Mouse (Mus musculus): ENCODE data around the gene Ifi205. TPM values are rescaled to one million over a fixed set of nuclear protein-coding genes. Genes with fewer than 3 reads are reported as not detected.

The Ifi205 gene
- total RNA-seq, 2 experiments from 2014 or later = 0.68 to 0.70 TPM

- DNase-seq (ENCODE audit: low spot score in 2 of 2) = no peak
These were observed 54.0 kb downstream of the Ifi205 start for GRCm38 (mm10) chr1:173977622-173978021.

- no peak for DNase-seq (ENCODE audit: low spot score in 2 of 2)
These were observed 58.5 kb downstream of the Ifi205 start for GRCm38 (mm10) chr1:173973111-173973510.

Other genes with a start within 250 kb of the Ifi205 start
- gene Ifi211, start 118.8 kb downstream of the Ifi205 start, total RNA-seq (2021) = under 1 TPM; 0.65 to 0.87 TPM
- gene Mndal, start 89.3 kb downstream of the Ifi205 start, total RNA-seq (2021) = 10 to 100 TPM in 1 of 2 experiments, 1 to 10 TPM in 1; 8.4 to 10.1 TPM
- gene Ifi203, start 89.1 kb downstream of the Ifi205 start, total RNA-seq (2021) = 1 to 10 TPM; 6.4 to 6.5 TPM
- not detected for gene Ifi202b, start 49.1 kb downstream of the Ifi205 start, total RNA-seq (2021)
- not detected for gene Olfr433, start 8.9 kb upstream of the Ifi205 start, total RNA-seq (2021)
- not detected for gene Olfr432, start 17.4 kb upstream of the Ifi205 start, total RNA-seq (2021)
- not detected for gene Olfr430, start 34.8 kb upstream of the Ifi205 start, total RNA-seq (2021)
- gene Olfr429, start 52.5 kb upstream of the Ifi205 start, total RNA-seq (2021) = not detected
- not detected for gene Olfr427, start 65.1 kb upstream of the Ifi205 start, total RNA-seq (2021)
- not detected for gene Olfr231, start 89.4 kb upstream of the Ifi205 start, total RNA-seq (2021)
- not detected for gene Olfr424, start 99.7 kb upstream of the Ifi205 start, total RNA-seq (2021)
- gene Olfr420, start 123.8 kb upstream of the Ifi205 start, total RNA-seq (2021) = not detected
- gene Spta1, start 141.0 kb upstream of the Ifi205 start, total RNA-seq (2021) = 10 to 100 TPM in 1 of 2 experiments, 1 to 10 TPM in 1; 5.0 to 10.4 TPM
- not detected for gene Olfr419, start 220.3 kb upstream of the Ifi205 start, total RNA-seq (2021)

Data from adrenal gland, postnatal 4 days (tissue).